In genomic region chr5:25498346-25498820, GRCm38 (mm10) we compare ENCODE assay signal across 7 mouse cellular contexts. TPM values are rescaled to one million over a fixed set of nuclear protein-coding genes. Genes with fewer than 3 reads are reported as not detected.
DNase-seq lines count a peak whose midpoint lies in the region; ATAC-seq lines count a peak whose summit lies in the region.

Gene Kmt2c, minus strand, starts transcription at chr5:25498783.

- H3K4me2 ChIP-seq in forebrain, embryonic 15.5 days (replicated peaks), result peak within 1 kb of the TSS; percentile 60

- no peaks in the 10 kb centered on the region for H3K36me3 ChIP-seq in forebrain, embryonic 15.5 days

- peaks cover 26% of the 10 kb centered on the region for H3K4me1 ChIP-seq in forebrain, embryonic 15.5 days

- H3K9ac ChIP-seq in forebrain, embryonic 15.5 days (replicated peaks), result peak within 1 kb of the TSS; percentile 83

- H3K27me3 ChIP-seq in forebrain, embryonic 15.5 days, result no peaks in the 10 kb centered on the region

- intact Hi-C loops in heart, postnatal 10 days (cut with DNase I), result loop anchor here (5.0 kb wide), 2 partner anchors 41 to 61 kb away; no protein-coding TSS in a partner anchor

- peak within 1 kb of the TSS; percentile 94 for H3K4me3 ChIP-seq in forebrain, embryonic 15.5 days

- peak; percentile 90 for DNase-seq in NIH3T3 (ENCODE audit: low read depth)
- peak; percentile 32 for DNase-seq in c-Kit-positive CD71-negative TER-119-negative erythroid progenitor cells, embryonic 14.5 days (ENCODE audit: low read depth)
- peak; percentile 83 to 84 for DNase-seq in heart, postnatal 10 days
- peak; percentile 70 to 77 for DNase-seq in layer of hippocampus, postnatal 14 days (ENCODE audit: low spot score in 2 of 2)
- DNase-seq in lung, postnatal 10 days, result peak; percentile 81
- peak; percentile 77 for DNase-seq in right cerebral cortex, adult 2 months (ENCODE audit: low spot score in 2 of 2)

- H3K27ac ChIP-seq in forebrain, embryonic 15.5 days (replicated peaks), result peak within 1 kb of the TSS; percentile 99

- ATAC-seq in forebrain, embryonic 15.5 days (replicated peaks), result peak; percentile 15; the same call in 1 of the 2 replicates

- WGBS in forebrain, embryonic 15.5 days, result 0% methylated on average over 54 of the region's 54 CpGs

- H3K9me3 ChIP-seq in forebrain, embryonic 15.5 days, result no peaks in the 10 kb centered on the region

RNA-seq across cellular contexts. Expression of gene Kmt2c, which starts in this region (rescaled TPM):
- polyA plus RNA-seq in forebrain, embryonic 15.5 days (2015; fragmentation: Nextera tagmentation; extraction: Ambion mirVana), result 25.6 and 26.5 TPM in 2 replicates
- total RNA-seq in heart, postnatal 10 days (2021), result 10 to 100 TPM; 45.3 to 46.7 TPM
- total RNA-seq in layer of hippocampus, postnatal 14 days (2021), result 10 to 100 TPM; 79.9 to 88.1 TPM

Comparison
In these comparisons a context has a peak if more than half of its experiments do, and no peak if none do; other contexts are left out.
1. Peak in every context shown above with its lines: DNase-seq, ATAC-seq, H3K4me3 ChIP-seq and H3K27ac ChIP-seq.
2. DNase-seq: peak in every context shown above with its lines; median percentile 90 in NIH3T3; 84 in heart, postnatal 10 days; 81 in lung, postnatal 10 days; 77 in right cerebral cortex, adult 2 months; 74 in layer of hippocampus, postnatal 14 days; 32 in c-Kit-positive CD71-negative TER-119-negative erythroid progenitor cells, embryonic 14.5 days.